23 mouse cellular contexts compared by ENCODE assay signal in the genomic region with DNA sequence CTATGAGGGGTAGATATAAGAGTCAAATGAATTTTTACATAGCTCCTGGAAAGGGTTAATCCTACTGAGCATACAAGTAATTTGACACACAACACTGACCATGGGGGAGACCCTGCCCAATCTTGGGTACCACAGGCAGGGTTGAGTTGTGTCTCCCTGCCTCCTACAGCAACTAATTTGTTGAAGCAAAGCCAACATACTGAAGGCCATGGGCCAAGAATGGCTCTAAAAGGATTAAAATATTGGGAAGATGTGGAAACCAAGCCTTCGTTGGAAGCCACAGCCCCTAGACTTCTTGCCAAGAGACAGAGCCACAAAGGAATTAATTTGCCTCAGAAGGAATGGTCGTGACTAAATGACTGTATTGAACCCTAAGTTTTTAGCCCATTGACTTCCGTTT. TPM values are rescaled to one million over a fixed set of nuclear protein-coding genes. Genes with fewer than 3 reads are reported as not detected.
A peak's percentile ranks its signal among the peaks of the same experiment; 100 is the strongest.
DNase-seq lines count a peak whose midpoint lies in the region; ATAC-seq lines count a peak whose summit lies in the region.
"Had no signal": no experiment of that assay in that cellular context is flagged by ENCODE, and none has a peak within 500 bp of the region (broad histone marks: within the 10 kb centered on the region; RNA-seq: fewer than 3 reads in every experiment).

No protein-coding gene starts in this region.

- H3K27ac ChIP-seq in hindbrain, embryonic 16.5 days (ENCODE audit: low read depth, low read length), result no peak overlapping the region
- H3K27ac ChIP-seq in hindbrain, embryonic 10.5 days, result no peak overlapping the region
- H3K27ac ChIP-seq in lung, embryonic 16.5 days (ENCODE audit: low read length), result no peak overlapping the region
- no peak overlapping the region for H3K27ac ChIP-seq in neural tube, embryonic 13.5 days (replicated peaks)
- no peak overlapping the region for H3K27ac ChIP-seq in neural tube, embryonic 15.5 days (replicated peaks)
- H3K27ac ChIP-seq: heart, adult 2 months; heart, embryonic 13.5 days; layer of hippocampus, adult 2 months; limb, embryonic 13.5 days; liver, embryonic 13.5 days; macrophage; neural tube, embryonic 12.5 days; stomach, embryonic 15.5 days had no signal

- H3K27me3 ChIP-seq in hindbrain, embryonic 16.5 days (replicated peaks; ENCODE audit: control insufficient read depth, insufficient read depth, low read length), result no peaks in the 10 kb centered on the region
- no peaks in the 10 kb centered on the region for H3K27me3 ChIP-seq in hindbrain, embryonic 10.5 days (ENCODE audit: insufficient read depth, poor library complexity, severe bottlenecking)
- no peaks in the 10 kb centered on the region for H3K27me3 ChIP-seq in lung, embryonic 16.5 days (ENCODE audit: control insufficient read depth, insufficient read depth, low read depth, low read length)
- no peaks in the 10 kb centered on the region for H3K27me3 ChIP-seq in neural tube, embryonic 13.5 days
- H3K27me3 ChIP-seq in neural tube, embryonic 15.5 days (replicated peaks), result no peaks in the 10 kb centered on the region
- H3K27me3 ChIP-seq: liver, embryonic 13.5 days; neural tube, embryonic 12.5 days; stomach, embryonic 15.5 days had no signal

- no peak overlapping the region for H3K4me2 ChIP-seq in hindbrain, embryonic 16.5 days (ENCODE audit: low read length)
- H3K4me2 ChIP-seq in lung, embryonic 16.5 days (ENCODE audit: low read depth, low read length), result no peak overlapping the region
- no peak overlapping the region for H3K4me2 ChIP-seq in neural tube, embryonic 13.5 days
- no peak overlapping the region for H3K4me2 ChIP-seq in neural tube, embryonic 15.5 days
- H3K4me2 ChIP-seq: heart, embryonic 13.5 days; limb, embryonic 13.5 days; liver, embryonic 13.5 days; neural tube, embryonic 12.5 days; stomach, embryonic 15.5 days had no signal

- no peak overlapping the region for H3K9ac ChIP-seq in hindbrain, embryonic 16.5 days (ENCODE audit: low read depth, low read length)
- H3K9ac ChIP-seq in lung, embryonic 16.5 days (ENCODE audit: low read length), result no peak overlapping the region
- H3K9ac ChIP-seq in neural tube, embryonic 13.5 days, result no peak overlapping the region
- no peak overlapping the region for H3K9ac ChIP-seq in neural tube, embryonic 15.5 days (replicated peaks)
- H3K9ac ChIP-seq: forebrain, postnatal 0 days; heart, embryonic 13.5 days; limb, embryonic 13.5 days; liver, embryonic 13.5 days; neural tube, embryonic 12.5 days; stomach, embryonic 15.5 days had no signal

- WGBS in hindbrain, embryonic 16.5 days, result 52% methylated on average over 3 of the region's 3 CpGs
- WGBS in hindbrain, embryonic 10.5 days, result 82% methylated on average over 3 of the region's 3 CpGs
- 45% methylated on average over 3 of the region's 3 CpGs for WGBS in lung, embryonic 16.5 days
- 63% methylated on average over 3 of the region's 3 CpGs for WGBS in neural tube, embryonic 13.5 days
- 46% methylated on average over 3 of the region's 3 CpGs for WGBS in neural tube, embryonic 15.5 days

- no peaks in the 10 kb centered on the region for H3K9me3 ChIP-seq in hindbrain, embryonic 16.5 days (ENCODE audit: control insufficient read depth, low read length)
- H3K9me3 ChIP-seq in hindbrain, embryonic 10.5 days, result no peaks in the 10 kb centered on the region
- no peaks in the 10 kb centered on the region for H3K9me3 ChIP-seq in lung, embryonic 16.5 days (ENCODE audit: control insufficient read depth, low read length)
- no peaks in the 10 kb centered on the region for H3K9me3 ChIP-seq in neural tube, embryonic 13.5 days
- H3K9me3 ChIP-seq in neural tube, embryonic 15.5 days (replicated peaks), result no peaks in the 10 kb centered on the region
- H3K9me3 ChIP-seq: heart, embryonic 13.5 days; limb, embryonic 13.5 days; liver, embryonic 13.5 days; neural tube, embryonic 12.5 days; stomach, embryonic 15.5 days had no signal

- no peaks in the 10 kb centered on the region for H3K4me1 ChIP-seq in hindbrain, embryonic 16.5 days (ENCODE audit: control insufficient read depth, insufficient read depth, low read depth, low read length)
- no peaks in the 10 kb centered on the region for H3K4me1 ChIP-seq in hindbrain, embryonic 10.5 days (replicated peaks)
- H3K4me1 ChIP-seq in lung, embryonic 16.5 days (replicated peaks; ENCODE audit: control insufficient read depth, insufficient read depth, low read length), result no peaks in the 10 kb centered on the region
- peaks cover 11% of the 10 kb centered on the region; the same call in 1 of the 2 replicates for H3K4me1 ChIP-seq in neural tube, embryonic 13.5 days (replicated peaks)
- H3K4me1 ChIP-seq in neural tube, embryonic 15.5 days, result peaks cover 17% of the 10 kb centered on the region
- H3K4me1 ChIP-seq: heart, embryonic 13.5 days; liver, embryonic 13.5 days; stomach, embryonic 15.5 days had no signal

- H3K4me3 ChIP-seq in hindbrain, embryonic 16.5 days (ENCODE audit: low read length), result no peak overlapping the region
- H3K4me3 ChIP-seq in hindbrain, embryonic 10.5 days, result no peak overlapping the region
- no peak overlapping the region for H3K4me3 ChIP-seq in lung, embryonic 16.5 days (ENCODE audit: low read length)
- no peak overlapping the region for H3K4me3 ChIP-seq in neural tube, embryonic 13.5 days
- H3K4me3 ChIP-seq in neural tube, embryonic 15.5 days (replicated peaks), result no peak overlapping the region
- H3K4me3 ChIP-seq: heart, adult 2 months; heart, embryonic 13.5 days; layer of hippocampus, adult 2 months; limb, embryonic 13.5 days; liver, embryonic 13.5 days; neural tube, embryonic 12.5 days; stomach, embryonic 15.5 days had no signal

- peak; percentile 12 for DNase-seq in adrenal gland, postnatal 14 days
- DNase-seq in adrenal gland, postnatal 36 days, result no peak
- no peak for DNase-seq in hindbrain, embryonic 10.5 days (ENCODE audit: low spot score)
- no peak for DNase-seq in lung, postnatal 4 days
- DNase-seq: gastrocnemius, postnatal 25 days; liver, embryonic 13.5 days had no signal

- 0 out of 2 replicates have a peak, but pooled peaks have one; percentile 40 for ATAC-seq in hindbrain, embryonic 16.5 days
- ATAC-seq in lung, embryonic 16.5 days (ENCODE audit: low read depth), result peak; percentile 59; the same call in 1 of the 2 replicates
- ATAC-seq in neural tube, embryonic 13.5 days (ENCODE audit: low read depth), result peak; percentile 32
- no peak for ATAC-seq in neural tube, embryonic 15.5 days (ENCODE audit: low FRiP score)
- ATAC-seq: forebrain, postnatal 0 days; intestine, postnatal 0 days had no signal

- H3K36me3 ChIP-seq in hindbrain, embryonic 16.5 days (ENCODE audit: control insufficient read depth, insufficient read depth, low read length), result no peaks in the 10 kb centered on the region
- no peaks in the 10 kb centered on the region for H3K36me3 ChIP-seq in hindbrain, embryonic 10.5 days
- H3K36me3 ChIP-seq in lung, embryonic 16.5 days (ENCODE audit: control insufficient read depth, insufficient read depth, low read length), result no peaks in the 10 kb centered on the region
- no peaks in the 10 kb centered on the region for H3K36me3 ChIP-seq in neural tube, embryonic 13.5 days
- H3K36me3 ChIP-seq in neural tube, embryonic 15.5 days, result no peaks in the 10 kb centered on the region
- H3K36me3 ChIP-seq: heart, embryonic 13.5 days; limb, embryonic 13.5 days; liver, embryonic 13.5 days; neural tube, embryonic 12.5 days; stomach, embryonic 15.5 days had no signal

RNA-seq across cellular contexts. Expression of gene Nmur2, which starts 48.7 kb away (rescaled TPM):
- total RNA-seq in adrenal gland, postnatal 14 days (2021), result not detected in 2 replicates
- not detected for total RNA-seq in adrenal gland, postnatal 36 days (2021)
- polyA plus RNA-seq in hindbrain, embryonic 16.5 days (2015; fragmentation: Nextera tagmentation; extraction: Ambion mirVana), result 0.63 and 0.69 TPM in 2 replicates
- 0.05 TPM in 1 of 2 replicates, not detected in the other for polyA plus RNA-seq in hindbrain, embryonic 10.5 days (2016; fragmentation: Nextera tagmentation; extraction: Ambion mirVana)
- polyA plus RNA-seq in lung, embryonic 16.5 days (2015; fragmentation: Nextera tagmentation; extraction: Ambion mirVana), result not detected in 2 replicates
- polyA plus RNA-seq in neural tube, embryonic 13.5 days (2015; fragmentation: Nextera tagmentation; extraction: Ambion mirVana), result 0.20 TPM in 1 of 2 replicates, not detected in the other
- polyA plus RNA-seq in neural tube, embryonic 15.5 days (2015; fragmentation: Nextera tagmentation; extraction: Ambion mirVana), result 0.31 and 0.38 TPM in 2 replicates
- total RNA-seq: common myeloid progenitor, adult 5-6 weeks; gastrocnemius, postnatal 25 days; heart, adult 2 months; heart, postnatal 14 days; layer of hippocampus, adult 2 months had no signal
- polyA plus RNA-seq: forebrain, embryonic 11.5 days; heart, adult 2 months; heart, embryonic 13.5 days; kidney, embryonic 14.5 days; liver, embryonic 13.5 days; macrophage had no signal
